Mouse (Mus musculus): ENCODE results near the gene Atp12a. TPM values are rescaled to one million over a fixed set of nuclear protein-coding genes. Genes with fewer than 3 reads are reported as not detected.

Atp12a gene
- total RNA-seq (2021), result not detected
- long read RNA-seq, experiment 1, result 0 reads
- long read RNA-seq, experiment 2, result 0 reads

- no peak for DNase-seq (ENCODE audit: low spot score in 2 of 2)
Observed at GRCm38 (mm10) chr14:56364711-56365237, at the start of gene Atp12a. Atp12a (plus strand) TSS chr14:56365068.

- no peak for DNase-seq (ENCODE audit: low spot score in 2 of 2)
Observed at GRCm38 (mm10) chr14:56315519-56315918, 49.3 kb upstream of the Atp12a start.

- no peak for DNase-seq (ENCODE audit: low spot score in 2 of 2)
Observed at GRCm38 (mm10) chr14:56316333-56316732, 48.5 kb upstream of the Atp12a start.

GRCm38 (mm10) chr14:56322982-56323381, 41.9 kb upstream of the Atp12a start:
- DNase-seq (ENCODE audit: low spot score in 2 of 2), result no peak

- no peak for DNase-seq (ENCODE audit: low spot score in 2 of 2)
Observed at GRCm38 (mm10) chr14:56325038-56325437, 39.8 kb upstream of the Atp12a start.

- no peak for DNase-seq (ENCODE audit: low spot score in 2 of 2)
Observed at GRCm38 (mm10) chr14:56333700-56334099, 31.2 kb upstream of the Atp12a start.

- DNase-seq (ENCODE audit: low spot score in 2 of 2), result no peak
Observed at GRCm38 (mm10) chr14:56334437-56334836, 30.4 kb upstream of the Atp12a start.

GRCm38 (mm10) chr14:56336032-56336431, 28.8 kb upstream of the Atp12a start:
- no peak for DNase-seq (ENCODE audit: low spot score in 2 of 2)

- no peak for DNase-seq (ENCODE audit: low spot score in 2 of 2)
Observed at GRCm38 (mm10) chr14:56337075-56337474, 27.8 kb upstream of the Atp12a start.

GRCm38 (mm10) chr14:56337696-56338095, 27.2 kb upstream of the Atp12a start:
- DNase-seq (ENCODE audit: low spot score in 2 of 2), result no peak

GRCm38 (mm10) chr14:56338882-56339442, 25.9 kb upstream of the Atp12a start:
- DNase-seq (ENCODE audit: low spot score in 2 of 2), result no peak

- DNase-seq (ENCODE audit: low spot score in 2 of 2), result no peak
Observed at GRCm38 (mm10) chr14:56348704-56349103, 16.2 kb upstream of the Atp12a start.

- no peak for DNase-seq (ENCODE audit: low spot score in 2 of 2)
Observed at GRCm38 (mm10) chr14:56349541-56349940, 15.3 kb upstream of the Atp12a start.

GRCm38 (mm10) chr14:56351959-56352660, 12.8 kb upstream of the Atp12a start:
- DNase-seq (ENCODE audit: low spot score in 2 of 2), result peak in 1 of 2 experiments; percentile 21

- no peak for DNase-seq (ENCODE audit: low spot score in 2 of 2)
Observed at GRCm38 (mm10) chr14:56354803-56355202, 10.1 kb upstream of the Atp12a start.

- DNase-seq (ENCODE audit: low spot score in 2 of 2), result no peak
Observed at GRCm38 (mm10) chr14:56355396-56355795, 9.5 kb upstream of the Atp12a start.

- DNase-seq (ENCODE audit: low spot score in 2 of 2), result no peak
Observed at GRCm38 (mm10) chr14:56356196-56356595, 8.7 kb upstream of the Atp12a start.

GRCm38 (mm10) chr14:56358422-56358821, 6.4 kb upstream of the Atp12a start:
- no peak for DNase-seq (ENCODE audit: low spot score in 2 of 2)

- no peak for DNase-seq (ENCODE audit: low spot score in 2 of 2)
Observed at GRCm38 (mm10) chr14:56359131-56359530, 5.7 kb upstream of the Atp12a start.

- no peak for DNase-seq (ENCODE audit: low spot score in 2 of 2)
Observed at GRCm38 (mm10) chr14:56365292-56365691, 424 bp downstream of the Atp12a start.

- peak in 1 of 2 experiments; percentile 15 for DNase-seq (ENCODE audit: low spot score in 2 of 2)
Observed at GRCm38 (mm10) chr14:56366712-56367111, 1.8 kb downstream of the Atp12a start.

GRCm38 (mm10) chr14:56368834-56369233, 4.0 kb downstream of the Atp12a start:
- no peak for DNase-seq (ENCODE audit: low spot score in 2 of 2)

- peak; percentile 58 to 75 for DNase-seq (ENCODE audit: low spot score in 2 of 2)
Observed at GRCm38 (mm10) chr14:56375731-56376130, 10.9 kb downstream of the Atp12a start.

Data from gastrocnemius, postnatal 4 days (tissue).